Mouse (Mus musculus): ENCODE results near the gene Otud7a. TPM values are rescaled to one million over a fixed set of nuclear protein-coding genes. Genes with fewer than 3 reads are reported as not detected.
"Not testable (repeated sequence)": the region's sequence is repeated elsewhere in the genome, so short reads cannot be mapped to it uniquely, and the experiment has no call there.

Gene Otud7a
- polyA plus RNA-seq, 1 experiment from 2014 or later: not detected

GRCm38 (mm10) chr7:63668951-63669350 lies 224.4 kb downstream of the Otud7a start:
- Histone ChIP-seq H3K36me3 (no peaks in the 10 kb centered on the region), H3K27ac (no peak overlapping the region), H3K9me3 (no peaks in the 10 kb centered on the region), H3K27me3 (ENCODE audit: insufficient read depth, poor library complexity, severe bottlenecking) (no peaks in the 10 kb centered on the region), H3K4me3 (no peak overlapping the region), H3K4me1 (no peaks in the 10 kb centered on the region)
- WGBS: 81% methylated on average over 14 of the region's 14 CpGs
- DNase-seq (ENCODE audit: low spot score): peak; percentile 38

GRCm38 (mm10) chr7:63670911-63671310 lies 226.4 kb downstream of the Otud7a start:
- H3K4me3 ChIP-seq; H3K27me3 ChIP-seq (ENCODE audit: insufficient read depth, poor library complexity, severe bottlenecking); H3K27ac ChIP-seq; H3K9me3 ChIP-seq; H3K4me1 ChIP-seq; H3K36me3 ChIP-seq: not testable (repeated sequence)
- WGBS: 84% methylated on average over 1 of the region's 1 CpGs
- DNase-seq (ENCODE audit: low spot score): peak; percentile 63

GRCm38 (mm10) chr7:63671904-63672303 lies 227.4 kb downstream of the Otud7a start:
- no peaks in the 10 kb centered on the region for H3K9me3 ChIP-seq
- H3K27ac ChIP-seq: no peak overlapping the region
- no peaks in the 10 kb centered on the region for H3K27me3 ChIP-seq (ENCODE audit: insufficient read depth, poor library complexity, severe bottlenecking)
- no peaks in the 10 kb centered on the region for H3K36me3 ChIP-seq
- H3K4me1 ChIP-seq: peaks cover 5% of the 10 kb centered on the region
- H3K4me3 ChIP-seq: no peak overlapping the region
- DNase-seq (ENCODE audit: low spot score): no peak
- 13% methylated on average over 3 of the region's 3 CpGs for WGBS

- 63% methylated on average over 5 of the region's 5 CpGs for WGBS
Observed at GRCm38 (mm10) chr7:63676631-63677030, 232.1 kb downstream of the Otud7a start.

GRCm38 (mm10) chr7:63677149-63677548 lies 232.6 kb downstream of the Otud7a start:
- 13% methylated on average over 2 of the region's 2 CpGs for WGBS
- H3K27me3 ChIP-seq (ENCODE audit: insufficient read depth, poor library complexity, severe bottlenecking): no peaks in the 10 kb centered on the region
- no peaks in the 10 kb centered on the region for H3K36me3 ChIP-seq
- H3K27ac ChIP-seq: peak overlapping the region; percentile 9; the same call in 1 of the 2 replicates
- peaks cover 25% of the 10 kb centered on the region for H3K4me1 ChIP-seq
- no peaks in the 10 kb centered on the region for H3K9me3 ChIP-seq
- no peak overlapping the region for H3K4me3 ChIP-seq
- DNase-seq (ENCODE audit: low spot score): no peak

More at GRCm38 (mm10) chr7:63676631-63677030, 232.1 kb downstream of the Otud7a start:
- no peak for DNase-seq (ENCODE audit: low spot score)
- H3K9me3 ChIP-seq: no peaks in the 10 kb centered on the region
- no peaks in the 10 kb centered on the region for H3K36me3 ChIP-seq
- peak overlapping the region; percentile 9; the same call in 1 of the 2 replicates for H3K27ac ChIP-seq
- no peak overlapping the region for H3K4me3 ChIP-seq
- H3K27me3 ChIP-seq (ENCODE audit: insufficient read depth, poor library complexity, severe bottlenecking): no peaks in the 10 kb centered on the region
- H3K4me1 ChIP-seq: peaks cover 25% of the 10 kb centered on the region

GRCm38 (mm10) chr7:63687056-63687455 lies 242.5 kb downstream of the Otud7a start:
- WGBS: 83% methylated on average over 4 of the region's 4 CpGs
- no peak overlapping the region for H3K27ac ChIP-seq
- no peaks in the 10 kb centered on the region for H3K36me3 ChIP-seq
- H3K27me3 ChIP-seq (ENCODE audit: insufficient read depth, poor library complexity, severe bottlenecking): no peaks in the 10 kb centered on the region
- no peaks in the 10 kb centered on the region for H3K4me1 ChIP-seq
- no peak overlapping the region for H3K4me3 ChIP-seq
- no peaks in the 10 kb centered on the region for H3K9me3 ChIP-seq
- no peak for DNase-seq (ENCODE audit: low spot score)

- Histone ChIP-seq H3K27me3 (ENCODE audit: insufficient read depth, poor library complexity, severe bottlenecking) (no peaks in the 10 kb centered on the region), H3K36me3 (no peaks in the 10 kb centered on the region), H3K4me1 (no peaks in the 10 kb centered on the region), H3K27ac (no peak overlapping the region), H3K4me3 (no peak overlapping the region), H3K9me3 (no peaks in the 10 kb centered on the region)
- DNase-seq (ENCODE audit: low spot score): no peak
- 76% methylated on average over 4 of the region's 4 CpGs for WGBS
Observed at GRCm38 (mm10) chr7:63697921-63698320, 253.4 kb downstream of the Otud7a start.

- Histone ChIP-seq H3K4me1 (no peaks in the 10 kb centered on the region), H3K36me3 (no peaks in the 10 kb centered on the region), H3K27ac (no peak overlapping the region), H3K4me3 (no peak overlapping the region), H3K9me3 (no peaks in the 10 kb centered on the region), H3K27me3 (ENCODE audit: insufficient read depth, poor library complexity, severe bottlenecking) (no peaks in the 10 kb centered on the region)
- 81% methylated on average over 8 of the region's 8 CpGs for WGBS
- DNase-seq (ENCODE audit: low spot score): no peak
Observed at GRCm38 (mm10) chr7:63717903-63718302, 273.4 kb downstream of the Otud7a start.

- Histone ChIP-seq H3K36me3 (no peaks in the 10 kb centered on the region), H3K9me3 (no peaks in the 10 kb centered on the region), H3K27ac (no peak overlapping the region), H3K4me1 (no peaks in the 10 kb centered on the region), H3K4me3 (no peak overlapping the region), H3K27me3 (ENCODE audit: insufficient read depth, poor library complexity, severe bottlenecking) (no peaks in the 10 kb centered on the region)
- 88% methylated on average over 13 of the region's 13 CpGs for WGBS
- DNase-seq (ENCODE audit: low spot score): no peak
Observed at GRCm38 (mm10) chr7:63719183-63719944, 274.8 kb downstream of the Otud7a start.

- no peaks in the 10 kb centered on the region for H3K9me3 ChIP-seq
- DNase-seq (ENCODE audit: low spot score): no peak
- H3K27ac ChIP-seq: no peak overlapping the region
- no peak overlapping the region for H3K4me3 ChIP-seq
- WGBS: 25% methylated on average over 2 of the region's 2 CpGs
- H3K36me3 ChIP-seq: no peaks in the 10 kb centered on the region
- H3K27me3 ChIP-seq (ENCODE audit: insufficient read depth, poor library complexity, severe bottlenecking): no peaks in the 10 kb centered on the region
- H3K4me1 ChIP-seq: no peaks in the 10 kb centered on the region
Observed at GRCm38 (mm10) chr7:63720682-63721081, 276.1 kb downstream of the Otud7a start.

GRCm38 (mm10) chr7:63725040-63725729 lies 280.6 kb downstream of the Otud7a start:
- Histone ChIP-seq H3K36me3 (no peaks in the 10 kb centered on the region), H3K4me1 (no peaks in the 10 kb centered on the region), H3K27me3 (ENCODE audit: insufficient read depth, poor library complexity, severe bottlenecking) (no peaks in the 10 kb centered on the region), H3K4me3 (no peak overlapping the region), H3K27ac (no peak overlapping the region), H3K9me3 (no peaks in the 10 kb centered on the region)
- 58% methylated on average over 6 of the region's 6 CpGs for WGBS
- DNase-seq (ENCODE audit: low spot score): no peak

GRCm38 (mm10) chr7:63729605-63730004 lies 285.1 kb downstream of the Otud7a start:
- Histone ChIP-seq H3K4me3 (no peak overlapping the region), H3K36me3 (no peaks in the 10 kb centered on the region), H3K27me3 (ENCODE audit: insufficient read depth, poor library complexity, severe bottlenecking) (no peaks in the 10 kb centered on the region), H3K27ac (no peak overlapping the region), H3K9me3 (no peaks in the 10 kb centered on the region), H3K4me1 (no peaks in the 10 kb centered on the region)
- 88% methylated on average over 5 of the region's 5 CpGs for WGBS
- DNase-seq (ENCODE audit: low spot score): no peak

- H3K27me3 ChIP-seq (ENCODE audit: insufficient read depth, poor library complexity, severe bottlenecking): no peaks in the 10 kb centered on the region
- no peaks in the 10 kb centered on the region for H3K36me3 ChIP-seq
- no peak overlapping the region for H3K27ac ChIP-seq
- no peaks in the 10 kb centered on the region for H3K4me1 ChIP-seq
- H3K4me3 ChIP-seq: no peak overlapping the region
- H3K9me3 ChIP-seq: no peaks in the 10 kb centered on the region
- no peak for DNase-seq (ENCODE audit: low spot score)
Observed at GRCm38 (mm10) chr7:63730012-63730411, 285.5 kb downstream of the Otud7a start.

All from heart, embryonic 10.5 days (tissue).